In genomic region chr6:67034331-67035130, GRCm38 (mm10) we compare ENCODE assay signal across 11 mouse cellular contexts. TPM values are rescaled to one million over a fixed set of nuclear protein-coding genes. Genes with fewer than 3 reads are reported as not detected.
DNase-seq lines count a peak whose midpoint lies in the region; ATAC-seq and TF ChIP-seq lines count a peak whose summit lies in the region.
"Had no signal": no experiment of that assay in that cellular context is flagged by ENCODE, and none has a peak within 500 bp of the region (broad histone marks: within the 10 kb centered on the region; RNA-seq: fewer than 3 reads in every experiment).

No protein-coding gene starts in this region.

- no peaks in the 10 kb centered on the region for H3K9me3 ChIP-seq in kidney, postnatal 0 days (replicated peaks; ENCODE audit: low read length)
- H3K9me3 ChIP-seq in embryonic facial prominence, embryonic 10.5 days = no peaks in the 10 kb centered on the region
- H3K9me3 ChIP-seq in liver, embryonic 12.5 days (replicated peaks) = no peaks in the 10 kb centered on the region
- H3K9me3 ChIP-seq: heart, embryonic 15.5 days had no signal

- no peak for TF ChIP-seq POLR2A in small intestine, adult 2 months (IDR thresholded peaks at IDR 0.05; ENCODE audit: low read depth, low read length)

- no peak for DNase-seq in kidney, postnatal 0 days (ENCODE audit: low spot score)
- no peak for DNase-seq in kidney, adult 8-10 months
- DNase-seq in embryonic facial prominence, embryonic 10.5 days (ENCODE audit: low spot score) = no peak
- DNase-seq in urinary bladder, postnatal 36 days (ENCODE audit: low spot score in 2 of 2) = no peak
- no peak for DNase-seq in B cell, adult 2 months
- DNase-seq in right cerebral cortex, postnatal 14 days = no peak
- DNase-seq: cerebellum, adult 9-11 months had no signal

- no peak for ATAC-seq in kidney, postnatal 0 days (replicated peaks; ENCODE audit: low FRiP score, low read depth)
- peak; percentile 63 for ATAC-seq in liver, embryonic 12.5 days

- no peaks in the 10 kb centered on the region for H3K4me1 ChIP-seq in kidney, postnatal 0 days (replicated peaks; ENCODE audit: insufficient read depth, low read length)
- H3K4me1 ChIP-seq in embryonic facial prominence, embryonic 10.5 days = peaks cover 33% of the 10 kb centered on the region
- H3K4me1 ChIP-seq in liver, embryonic 12.5 days = peaks cover 49% of the 10 kb centered on the region
- H3K4me1 ChIP-seq in small intestine, adult 2 months (ENCODE audit: control insufficient read depth, insufficient read depth, insufficient read length, low read length) = peaks cover 2% of the 10 kb centered on the region; the same call in 1 of the 2 replicates

- H3K27ac ChIP-seq in kidney, postnatal 0 days = no peak overlapping the region
- no peak overlapping the region; the same call in 1 of the 2 replicates for H3K27ac ChIP-seq in embryonic facial prominence, embryonic 10.5 days (replicated peaks)
- H3K27ac ChIP-seq in liver, embryonic 12.5 days = peak overlapping the region; percentile 98
- no peak overlapping the region for H3K27ac ChIP-seq in small intestine, adult 2 months (ENCODE audit: insufficient read depth, low read depth, low read length)
- H3K27ac ChIP-seq: heart, embryonic 15.5 days; left cerebral cortex, adult 2 months had no signal

- H3K36me3 ChIP-seq in kidney, postnatal 0 days (ENCODE audit: insufficient read depth, low read length) = no peaks in the 10 kb centered on the region
- H3K36me3 ChIP-seq in embryonic facial prominence, embryonic 10.5 days (replicated peaks) = no peaks in the 10 kb centered on the region
- peaks cover 27% of the 10 kb centered on the region for H3K36me3 ChIP-seq in liver, embryonic 12.5 days
- H3K36me3 ChIP-seq in small intestine, adult 2 months (ENCODE audit: control insufficient read depth, insufficient read depth, low read length) = peaks cover 14% of the 10 kb centered on the region
- H3K36me3 ChIP-seq: heart, embryonic 15.5 days had no signal

- peak overlapping the region; percentile 25 for H3K4me2 ChIP-seq in kidney, postnatal 0 days (ENCODE audit: low read length)
- H3K4me2 ChIP-seq in liver, embryonic 12.5 days = peak overlapping the region; percentile 78

- H3K27me3 ChIP-seq in kidney, postnatal 0 days (ENCODE audit: insufficient read depth, low read length) = no peaks in the 10 kb centered on the region
- peaks cover 13% of the 10 kb centered on the region for H3K27me3 ChIP-seq in embryonic facial prominence, embryonic 10.5 days (replicated peaks; ENCODE audit: low read depth, poor library complexity, severe bottlenecking)
- no peaks in the 10 kb centered on the region for H3K27me3 ChIP-seq in liver, embryonic 12.5 days (replicated peaks)
- H3K27me3 ChIP-seq in small intestine, adult 2 months (ENCODE audit: control insufficient read depth, insufficient read depth, low read length) = no peaks in the 10 kb centered on the region
- H3K27me3 ChIP-seq: heart, embryonic 15.5 days had no signal

- no peak overlapping the region; the same call in 1 of the 2 replicates for H3K4me3 ChIP-seq in kidney, postnatal 0 days (replicated peaks; ENCODE audit: low read depth, low read length)
- peak overlapping the region; percentile 30; the same call in 1 of the 2 replicates for H3K4me3 ChIP-seq in embryonic facial prominence, embryonic 10.5 days
- H3K4me3 ChIP-seq in liver, embryonic 12.5 days = peak overlapping the region; percentile 61
- peak overlapping the region; percentile 17; the same call in 1 of the 2 replicates for H3K4me3 ChIP-seq in small intestine, adult 2 months (ENCODE audit: low read depth, low read length)

- H3K9ac ChIP-seq in kidney, postnatal 0 days (ENCODE audit: low read depth, low read length) = no peak overlapping the region
- peak overlapping the region; percentile 77 for H3K9ac ChIP-seq in liver, embryonic 12.5 days
- H3K9ac ChIP-seq: heart, embryonic 15.5 days had no signal

- TF ChIP-seq CTCF in kidney, postnatal 0 days (IDR thresholded peaks at IDR 0.05; ENCODE audit: low read depth) = no peak
- TF ChIP-seq CTCF in small intestine, adult 2 months (IDR thresholded peaks at IDR 0.05; ENCODE audit: extremely low read depth, insufficient read length, insufficient replicate concordance, low read depth, low read length) = no peak

- 58% methylated on average over 7 of the region's 7 CpGs for WGBS in kidney, postnatal 0 days
- WGBS in embryonic facial prominence, embryonic 10.5 days = 45% methylated on average over 7 of the region's 7 CpGs
- WGBS in liver, embryonic 12.5 days (ENCODE audit: insufficient replicate concordance) = 22% methylated on average over 7 of the region's 7 CpGs
- 54% methylated on average over 7 of the region's 7 CpGs for WGBS in small intestine, adult 2 months

RNA-seq across cellular contexts. Expression of gene Gadd45a, which starts 2.7 kb away (rescaled TPM):
- polyA plus RNA-seq in kidney, postnatal 0 days (2015; fragmentation: Nextera tagmentation; extraction: Ambion mirVana) = 66.5 and 70.7 TPM in 2 replicates
- polyA plus RNA-seq in embryonic facial prominence, embryonic 10.5 days (2016; fragmentation: Nextera tagmentation; extraction: Ambion mirVana) = 18.2 and 23.8 TPM in 2 replicates
- polyA plus RNA-seq in liver, embryonic 12.5 days (2016; fragmentation: Nextera tagmentation; extraction: Ambion mirVana) = 88.3 and 96.9 TPM in 2 replicates
- 106 and 209 TPM in 2 replicates for polyA plus RNA-seq in small intestine, adult 2 months (2012; rRNA removed)
